Mouse (Mus musculus) left cerebral cortex, postnatal 14 days (tissue): Measurements from ENCODE around the gene Gm11938. TPM values are rescaled to one million over a fixed set of nuclear protein-coding genes. Genes with fewer than 3 reads are reported as not detected.
A peak's percentile ranks its signal among the peaks of the same experiment; 100 is the strongest.

Experiments used
- DNase-seq, 2 experiments: peaks; one replicate each; pipeline ENCODE4 v3.0.0; 2021 to 2022; ENCODE audit warnings: low spot score in 2 of 2, mixed read lengths in 1 of 2
- intact Hi-C: fragments of 180-260 bp; cut with DNase I; formaldehyde crosslinking; loops from one replicate; pipeline ENCODE4 v1.15.1; 2025
- total RNA-seq, 2 experiments: library from RNA; stranded (reverse); gene quantifications; 2 replicates each; pipeline ENCODE4 v1.2.3; 2021

Gene Gm11938
- total RNA-seq, 2 experiments from 2014 or later, result not detected

GRCm38 (mm10) chr11:99581051-99581450 lies 22.1 kb downstream of the Gm11938 start:
- intact Hi-C loops, result loop anchor here (5.0 kb wide), 1 partner anchor 586 kb away; no protein-coding TSS in a partner anchor

GRCm38 (mm10) chr11:99580636-99581035 lies 22.5 kb downstream of the Gm11938 start, which contains the start of gene Krtap1-5:
TSS of gene Krtap1-5 (minus strand) at chr11:99581016.
- intact Hi-C loops, result loop anchor here (5.0 kb wide), 1 partner anchor 587 kb away; no protein-coding TSS in a partner anchor
- no peak for DNase-seq

More at GRCm38 (mm10) chr11:99581051-99581450, 22.1 kb downstream of the Gm11938 start:
- no peak for DNase-seq

GRCm38 (mm10) chr11:99574106-99574505 lies 29.0 kb downstream of the Gm11938 start:
- DNase-seq, result peak; percentile 39 to 75
- intact Hi-C loops, result loop anchor here (5.0 kb wide), 1 partner anchor 107 kb away; no protein-coding TSS in a partner anchor

GRCm38 (mm10) chr11:99573164-99573563 lies 29.9 kb downstream of the Gm11938 start:
- DNase-seq, result peak in 1 of 2 experiments; percentile 13

DNA sequence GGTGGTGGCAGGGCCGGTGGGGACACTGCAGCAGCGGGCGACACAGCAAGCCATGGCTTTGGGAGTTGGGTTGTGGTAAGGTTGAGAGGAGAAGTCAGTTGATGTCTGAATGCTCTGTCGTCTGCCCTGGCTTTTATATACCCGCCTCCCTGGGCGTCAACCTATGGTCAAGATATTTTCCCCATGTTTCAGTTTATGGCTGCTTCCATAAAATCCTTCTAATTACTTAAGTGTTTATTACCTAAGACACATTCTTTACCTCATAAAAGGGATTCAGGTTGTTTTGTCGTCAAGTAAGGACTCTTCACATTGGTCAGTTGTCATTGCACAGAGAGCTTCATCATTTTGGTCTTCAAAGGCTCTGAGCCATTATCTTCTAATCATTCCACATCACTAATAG lies 36.6 kb downstream of the Gm11938 start, which contains the start of gene Krtap3-1:
Gene Krtap3-1 (minus strand): TSS at position 101 of the 400 bp plus-strand sequence.
- intact Hi-C loops, result no loop called here
- no peak for DNase-seq

More at GRCm38 (mm10) chr11:99573164-99573563, 29.9 kb downstream of the Gm11938 start:
- intact Hi-C loops, result loop anchor here (5.0 kb wide), 1 partner anchor 106 kb away; no protein-coding TSS in a partner anchor

- intact Hi-C loops, result no loop called here
- no peak for DNase-seq
Observed at GRCm38 (mm10) chr11:99562580-99562979, 40.5 kb downstream of the Gm11938 start.

- DNase-seq, result no peak
- intact Hi-C loops, result no loop called here
Observed at GRCm38 (mm10) chr11:99559366-99559765, 43.7 kb downstream of the Gm11938 start, which contains the start of gene Gm11939. TSS of gene Gm11939 (minus strand) at chr11:99559466.

DNA sequence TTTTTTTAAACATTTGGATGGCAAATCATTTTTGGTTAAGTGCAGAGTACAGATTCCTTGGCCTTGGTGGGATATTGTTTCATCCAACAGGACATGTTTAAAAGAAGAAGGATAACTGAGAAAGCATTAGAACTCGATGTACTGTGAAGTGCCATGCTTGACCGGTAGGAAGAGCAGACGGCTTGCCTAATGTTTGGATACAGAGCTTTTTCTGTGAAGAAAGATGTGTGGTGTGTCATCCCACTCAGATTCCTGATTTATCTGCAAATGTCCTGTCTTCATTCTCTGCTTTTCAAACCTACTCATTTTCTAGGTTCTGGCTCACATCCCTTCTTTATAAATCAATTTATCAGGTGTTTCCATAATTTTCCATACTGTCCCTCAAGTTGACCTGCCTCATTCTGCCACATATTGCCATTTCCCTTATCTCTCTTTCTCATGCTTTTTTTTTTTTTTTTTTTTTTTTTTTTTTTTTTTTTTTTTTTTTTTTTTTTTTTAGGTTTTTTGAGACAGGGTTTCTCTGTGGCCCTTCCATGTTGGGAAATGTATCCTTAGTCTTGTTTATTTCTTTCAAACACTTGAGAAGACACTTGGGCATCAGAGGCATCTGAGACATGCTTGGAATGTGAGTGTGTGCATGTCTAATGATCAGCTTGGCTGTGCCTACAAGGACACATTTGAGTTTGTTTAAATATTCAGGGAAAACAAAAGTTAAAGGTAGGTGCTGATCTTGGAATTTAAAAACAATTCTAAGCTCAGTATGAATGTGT lies 44.9 kb downstream of the Gm11938 start:
- intact Hi-C loops, result no loop called here
- DNase-seq, result peak in 1 of 2 experiments; percentile 10

GRCm38 (mm10) chr11:99556753-99557152 lies 46.4 kb downstream of the Gm11938 start, which contains the start of gene Krtap3-2:
TSS of gene Krtap3-2 (minus strand) at chr11:99556853.
- intact Hi-C loops, result no loop called here

GRCm38 (mm10) chr11:99556195-99556594 lies 46.9 kb downstream of the Gm11938 start:
- intact Hi-C loops, result no loop called here
- DNase-seq, result no peak

More at GRCm38 (mm10) chr11:99556753-99557152, 46.4 kb downstream of the Gm11938 start, which contains the start of gene Krtap3-2:
- no peak for DNase-seq

Other genes with a start within 250 kb of the Gm11938 start
- gene Krt28, start 228.4 kb downstream of the Gm11938 start, total RNA-seq, result under 1 TPM; 0.22 to 0.34 TPM
- 10 to 100 TPM; 12.2 to 13.8 TPM for gene Krt10, start 213.9 kb downstream of the Gm11938 start, total RNA-seq
- gene Krt12, start 181.0 kb downstream of the Gm11938 start, total RNA-seq, result 1 to 10 TPM; 8.5 to 9.7 TPM
- not detected for gene Krt20, start 165.2 kb downstream of the Gm11938 start, total RNA-seq
- not detected for gene Krt23, start 110.2 kb downstream of the Gm11938 start, total RNA-seq
- gene Krt39, start 82.0 kb downstream of the Gm11938 start, total RNA-seq, result not detected
- gene Krt40, start 60.1 kb downstream of the Gm11938 start, total RNA-seq, result not detected
- gene Krtap3-3, start 52.4 kb downstream of the Gm11938 start, total RNA-seq, result not detected
- gene Krtap3-2, start 46.5 kb downstream of the Gm11938 start, total RNA-seq, result not detected
- gene Gm11939, start 43.8 kb downstream of the Gm11938 start, total RNA-seq, result not detected
- not detected for gene Krtap3-1, start 36.7 kb downstream of the Gm11938 start, total RNA-seq
- not detected for gene Krtap1-5, start 22.3 kb downstream of the Gm11938 start, total RNA-seq
- gene Krtap1-4, start 19.7 kb downstream of the Gm11938 start, total RNA-seq, result not detected
- gene Krtap1-3, start 12.0 kb downstream of the Gm11938 start, total RNA-seq, result not detected
- not detected for gene Krtap9-3, start 5.2 kb downstream of the Gm11938 start, total RNA-seq
- not detected for gene Gm11937, start 6.9 kb upstream of the Gm11938 start, total RNA-seq
- not detected for gene Krtap2-4, start 11.5 kb upstream of the Gm11938 start, total RNA-seq
- not detected for gene Gm11562, start 17.1 kb upstream of the Gm11938 start, total RNA-seq
- not detected for gene Krtap4-1, start 24.9 kb upstream of the Gm11938 start, total RNA-seq
- gene Krtap4-2, start 31.8 kb upstream of the Gm11938 start, total RNA-seq, result not detected
- gene Krtap4-7, start 40.8 kb upstream of the Gm11938 start, total RNA-seq, result not detected
- gene Gm11555, start 46.9 kb upstream of the Gm11938 start, total RNA-seq, result not detected
- gene Gm11563, start 55.7 kb upstream of the Gm11938 start, total RNA-seq, result not detected
- gene Krtap4-6, start 62.7 kb upstream of the Gm11938 start, total RNA-seq, result not detected
- gene Gm14190, start 87.4 kb upstream of the Gm11938 start, total RNA-seq, result not detected
- not detected for gene Gm14180, start 131.0 kb upstream of the Gm11938 start, total RNA-seq
- gene Gm11595, start 169.6 kb upstream of the Gm11938 start, total RNA-seq, result not detected
- gene Krtap4-8, start 177.4 kb upstream of the Gm11938 start, total RNA-seq, result not detected
- not detected for gene Krtap4-9, start 181.9 kb upstream of the Gm11938 start, total RNA-seq
- not detected for gene Gm11596, start 190.2 kb upstream of the Gm11938 start, total RNA-seq
- gene Gm11569, start 195.6 kb upstream of the Gm11938 start, total RNA-seq, result not detected
- gene Gm11554, start 201.1 kb upstream of the Gm11938 start, total RNA-seq, result not detected
- not detected for gene Krtap4-13, start 206.6 kb upstream of the Gm11938 start, total RNA-seq
- gene Gm11564, start 212.4 kb upstream of the Gm11938 start, total RNA-seq, result not detected
- not detected for gene 2300003K06Rik, start 234.8 kb upstream of the Gm11938 start, total RNA-seq
- not detected for gene Krtap4-16, start 248.3 kb upstream of the Gm11938 start, total RNA-seq